Mouse (Mus musculus) common myeloid progenitor, adult 5-6 weeks (primary cell): Measurements from ENCODE around the gene Cbx1. TPM values are rescaled to one million over a fixed set of nuclear protein-coding genes. Genes with fewer than 3 reads are reported as not detected.
A peak's percentile ranks its signal among the peaks of the same experiment; 100 is the strongest.
"Not testable (repeated sequence)": the region's sequence is repeated elsewhere in the genome, so short reads cannot be mapped to it uniquely, and the experiment has no call there.

ENCODE experiments used
- ATAC-seq: replicated peaks from 2 replicates; pipeline ENCODE4 v1.8.0; 2016; ENCODE audit warnings: low read depth, mild to moderate bottlenecking, moderate TSS enrichment, inconsistent platforms; ENCODE audit not compliant: poor library complexity, severe bottlenecking
- total RNA-seq: library from RNA; stranded (forward); fragments of 200-1000, 187-1606 nt; gene quantifications from 2 replicates; pipeline ENCODE4 v1.2.3, GENCODE M21; 2017

Cbx1 gene
- total RNA-seq, 1 experiment from 2014 or later, result 94.1 TPM

GRCm38 (mm10) chr11:96831516-96831915, 42.6 kb downstream of the Cbx1 start:
- ATAC-seq, result no peak

- ATAC-seq, result no peak
Measured at GRCm38 (mm10) chr11:96832541-96832940, 43.6 kb downstream of the Cbx1 start.

GRCm38 (mm10) chr11:96832973-96833372, 44.0 kb downstream of the Cbx1 start:
- no peak for ATAC-seq

GRCm38 (mm10) chr11:96834127-96834526, 45.2 kb downstream of the Cbx1 start:
- no peak for ATAC-seq

GRCm38 (mm10) chr11:96837298-96837697, 48.4 kb downstream of the Cbx1 start:
- ATAC-seq, result peak; percentile 74; the same call in 1 of the 2 replicates

GRCm38 (mm10) chr11:96838341-96838740, 49.4 kb downstream of the Cbx1 start:
- ATAC-seq, result no peak

GRCm38 (mm10) chr11:96839428-96839827, 50.5 kb downstream of the Cbx1 start:
- no peak for ATAC-seq

- no peak for ATAC-seq
Measured at GRCm38 (mm10) chr11:96839877-96840276, 51.0 kb downstream of the Cbx1 start.

- ATAC-seq, result no peak
Measured at GRCm38 (mm10) chr11:96840290-96840689, 51.4 kb downstream of the Cbx1 start.

GRCm38 (mm10) chr11:96843627-96844026, 54.7 kb downstream of the Cbx1 start:
- no peak for ATAC-seq

- no peak for ATAC-seq
Measured at GRCm38 (mm10) chr11:96847240-96847639, 58.3 kb downstream of the Cbx1 start.

- no peak for ATAC-seq
Measured at GRCm38 (mm10) chr11:96848694-96849093, 59.8 kb downstream of the Cbx1 start.

GRCm38 (mm10) chr11:96849145-96849544, 60.2 kb downstream of the Cbx1 start:
- not testable (repeated sequence) for ATAC-seq

GRCm38 (mm10) chr11:96849681-96850467, 60.9 kb downstream of the Cbx1 start, which contains the start of gene Copz2:
Copz2 (plus strand) TSS chr11:96849870.
- ATAC-seq, result peak; percentile 46

GRCm38 (mm10) chr11:96857446-96857845, 68.5 kb downstream of the Cbx1 start:
- no peak for ATAC-seq

Other genes starting within 250 kb of the Cbx1 start
- 9.5 and 14.8 TPM in 2 replicates for gene Snx11, start 11.6 kb upstream of the Cbx1 start, total RNA-seq
- 43.3 and 48.5 TPM in 2 replicates for gene Nfe2l1, start 40.8 kb downstream of the Cbx1 start, total RNA-seq
- 1.6 and 8.9 TPM in 2 replicates for gene Copz2, start 60.7 kb downstream of the Cbx1 start, total RNA-seq
- gene Cdk5rap3, start 127.4 kb downstream of the Cbx1 start, total RNA-seq, result 38.2 and 47.8 TPM in 2 replicates
- gene Prr15l, start 139.0 kb downstream of the Cbx1 start, total RNA-seq, result 0.58 TPM in 1 of 2 replicates, not detected in the other
- gene Pnpo, start 154.9 kb downstream of the Cbx1 start, total RNA-seq, result 24.8 and 31.9 TPM in 2 replicates
- gene Sp2, start 193.8 kb downstream of the Cbx1 start, total RNA-seq, result 3.2 and 3.6 TPM in 2 replicates
- 0.59 TPM in 1 of 2 replicates, not detected in the other for gene Sp6, start 224.3 kb downstream of the Cbx1 start, total RNA-seq
- 18.4 and 21.5 TPM in 2 replicates for gene Scrn2, start 240.8 kb downstream of the Cbx1 start, total RNA-seq